Mouse (Mus musculus) stomach, postnatal 0 days (tissue): ENCODE results near the gene Fignl1. TPM values are rescaled to one million over a fixed set of nuclear protein-coding genes. Genes with fewer than 3 reads are reported as not detected.

Source experiments
- ATAC-seq: fragments of 200-750 bp; cut with Nextera tagmentation; 2 replicates; pipeline ENCODE4 v1.8.0; 2017; ENCODE audit not compliant: low FRiP score, low TSS enrichment
- DNase-seq: peaks from one replicate; pipeline ENCODE4 v3.0.0-alpha.2; 2016; ENCODE audit warnings: low spot score
- H3K27ac ChIP-seq: fragments of 300-500 bp; sonication (generic); replicated peaks from 2 replicates; pipeline ENCODE4 v1.5.1; 2014; ENCODE audit warnings: mild to moderate bottlenecking, control low read depth
- H3K27me3 ChIP-seq: fragments of 300-500 bp; sonication (generic); 2 replicates; pipeline ENCODE4 v1.6.1; 2014; ENCODE audit warnings: low read length; ENCODE audit not compliant: control insufficient read depth, insufficient read depth
- H3K36me3 ChIP-seq: fragments of 300-500 bp; sonication (generic); 2 replicates; pipeline ENCODE4 v1.6.1; 2014; ENCODE audit warnings: low read length, mixed read lengths; ENCODE audit not compliant: control insufficient read depth, insufficient read depth
- H3K4me1 ChIP-seq: fragments of 300-500 bp; sonication (generic); replicated peaks from 2 replicates; pipeline ENCODE4 v1.6.1; 2014; ENCODE audit warnings: antibody characterized with exemption; ENCODE audit not compliant: control insufficient read depth, insufficient read depth
- H3K4me2 ChIP-seq: fragments of 300-500 bp; sonication (generic); replicated peaks from 2 replicates; pipeline ENCODE4 v1.6.1; 2014; ENCODE audit warnings: low read depth, mild to moderate bottlenecking, control low read depth, moderate library complexity
- H3K4me3 ChIP-seq: fragments of 300-500 bp; sonication (generic); 2 replicates; pipeline ENCODE4 v1.5.1; 2014; ENCODE audit warnings: low read depth, low read length, control low read depth
- H3K9ac ChIP-seq: fragments of 300-500 bp; sonication (generic); 2 replicates; pipeline ENCODE4 v1.6.1; 2014; ENCODE audit warnings: mild to moderate bottlenecking, low read length, control low read depth, mixed read lengths
- H3K9me3 ChIP-seq: fragments of 300-500 bp; sonication (generic); 2 replicates; pipeline ENCODE4 v1.6.1; 2016; ENCODE audit warnings: low read length; ENCODE audit not compliant: control insufficient read depth
- CTCF ChIP-seq: IDR thresholded peaks from 2 replicates; pipeline ENCODE4 v1.5.1; 2016; ENCODE audit warnings: antibody characterized with exemption, low read depth, mild to moderate bottlenecking, moderate library complexity
- EP300 ChIP-seq: optimal IDR thresholded peaks from 2 replicates; pipeline ENCODE3; 2016; ENCODE audit warnings: antibody characterized with exemption
- WGBS: fragments of 180-500 bp; shearing (Covaris S2); extraction: QIAGEN DNeasy Blood & Tissue Kit; methylation state at CpG from one replicate; pipeline ENCODE4 v1.1.7; 2014; 5-methylcytosine and 5-hydroxymethylcytosine counted together
- polyA plus RNA-seq: library from polyadenylated mRNA; unstranded; fragments of >200 nt; fragmentation: Nextera tagmentation; extraction: Ambion mirVana; gene quantifications from 2 replicates; pipeline ENCODE4 v1.2.1, GENCODE M21; 2015

Fignl1 gene
- polyA plus RNA-seq, 1 experiment from 2014 or later: 10.5 TPM

- Histone ChIP-seq H3K27ac (no peak overlapping the region), H3K4me1 (no peaks in the 10 kb centered on the region), H3K36me3 (no peaks in the 10 kb centered on the region), H3K9me3 (no peaks in the 10 kb centered on the region), H3K9ac (no peak overlapping the region), H3K4me2 (no peak overlapping the region), H3K4me3 (no peak overlapping the region), H3K27me3 (no peaks in the 10 kb centered on the region)
- TF ChIP-seq CTCF (no peak), EP300 (no peak)
- ATAC-seq (no peak), DNase-seq (no peak)
- WGBS: 52% methylated on average over 2 of the region's 2 CpGs
Observed at GRCm38 (mm10) chr11:11737562-11737961, 71.2 kb downstream of the Fignl1 start.

Other genes starting within 250 kb of the Fignl1 start
- not detected in 2 replicates for gene 4930512M02Rik, start 181.1 kb downstream of the Fignl1 start, polyA plus RNA-seq
- gene Ikzf1, start 124.0 kb downstream of the Fignl1 start, polyA plus RNA-seq: 0.39 and 0.62 TPM in 2 replicates
- gene Ddc, start 89.2 kb upstream of the Fignl1 start, polyA plus RNA-seq: 24.0 and 24.1 TPM in 2 replicates
- gene Grb10, start 229.7 kb upstream of the Fignl1 start, polyA plus RNA-seq: 57.3 and 64.7 TPM in 2 replicates